7 mouse cellular contexts compared by ENCODE assay signal in genomic region chr19:55251383-55252124, GRCm38 (mm10). TPM values are rescaled to one million over a fixed set of nuclear protein-coding genes. Genes with fewer than 3 reads are reported as not detected.
DNase-seq lines count a peak whose midpoint lies in the region; ATAC-seq and TF ChIP-seq lines count a peak whose summit lies in the region.

TSS of gene Acsl5 (plus strand) at chr19:55251938.

- no peaks in the 10 kb centered on the region for H3K27me3 ChIP-seq in spleen, adult 2 months (ENCODE audit: control insufficient read depth, insufficient read depth, low read length)
- H3K27me3 ChIP-seq in hindbrain, embryonic 15.5 days: no peaks in the 10 kb centered on the region
- H3K27me3 ChIP-seq in limb, embryonic 14.5 days (ENCODE audit: control insufficient read depth, insufficient read depth, low read length): no peaks in the 10 kb centered on the region
- no peaks in the 10 kb centered on the region for H3K27me3 ChIP-seq in stomach, embryonic 16.5 days (ENCODE audit: control insufficient read depth, insufficient read depth, low read length)

- H3K4me1 ChIP-seq in spleen, adult 2 months (ENCODE audit: control insufficient read depth, insufficient read depth, insufficient read length): peaks cover 3% of the 10 kb centered on the region; the same call in 1 of the 2 replicates
- H3K4me1 ChIP-seq in embryonic fibroblast, embryonic 13.5 days (ENCODE audit: control insufficient read depth, insufficient read depth, low read length): no peaks in the 10 kb centered on the region
- H3K4me1 ChIP-seq in hindbrain, embryonic 15.5 days (replicated peaks): peaks cover 20% of the 10 kb centered on the region
- 0 out of 2 replicates have a peak, but pooled peaks cover 5% of the 10 kb centered on the region for H3K4me1 ChIP-seq in limb, embryonic 14.5 days (ENCODE audit: control insufficient read depth, insufficient read depth, low read length)
- H3K4me1 ChIP-seq in stomach, embryonic 16.5 days (ENCODE audit: control insufficient read depth, insufficient read depth, low read length): peaks cover 3% of the 10 kb centered on the region; the same call in 1 of the 2 replicates

- no peaks in the 10 kb centered on the region for H3K36me3 ChIP-seq in spleen, adult 2 months (ENCODE audit: control insufficient read depth, insufficient read depth, low read length)
- no peaks in the 10 kb centered on the region for H3K36me3 ChIP-seq in hindbrain, embryonic 15.5 days
- no peaks in the 10 kb centered on the region for H3K36me3 ChIP-seq in limb, embryonic 14.5 days (ENCODE audit: control insufficient read depth, insufficient read depth, low read length)
- no peaks in the 10 kb centered on the region for H3K36me3 ChIP-seq in stomach, embryonic 16.5 days (ENCODE audit: control insufficient read depth, insufficient read depth, low read length)

- ATAC-seq in hindbrain, embryonic 15.5 days (ENCODE audit: low FRiP score, low read depth): no peak
- no peak for ATAC-seq in limb, embryonic 14.5 days (ENCODE audit: low FRiP score, low read depth)
- ATAC-seq in stomach, embryonic 16.5 days (ENCODE audit: insufficient read depth, low FRiP score): no peak

- H3K4me2 ChIP-seq in hindbrain, embryonic 15.5 days: no peak within 1 kb of the TSS
- H3K4me2 ChIP-seq in limb, embryonic 14.5 days (replicated peaks; ENCODE audit: low read depth, low read length, severe bottlenecking): no peak within 1 kb of the TSS
- H3K4me2 ChIP-seq in stomach, embryonic 16.5 days (ENCODE audit: low read depth, low read length): 0 out of 2 replicates have a peak within 1 kb of the TSS, but pooled peaks have one; percentile 91

- no peaks in the 10 kb centered on the region for H3K9me3 ChIP-seq in hindbrain, embryonic 15.5 days
- no peaks in the 10 kb centered on the region for H3K9me3 ChIP-seq in limb, embryonic 14.5 days (ENCODE audit: control insufficient read depth, low read length)
- no peaks in the 10 kb centered on the region for H3K9me3 ChIP-seq in stomach, embryonic 16.5 days (replicated peaks; ENCODE audit: control insufficient read depth, low read length)

- H3K4me3 ChIP-seq in spleen, adult 2 months (ENCODE audit: extremely low read depth, insufficient read depth, insufficient read length): no peak within 1 kb of the TSS
- H3K4me3 ChIP-seq in embryonic fibroblast, embryonic 13.5 days (ENCODE audit: insufficient read depth, low read length): no peak within 1 kb of the TSS
- H3K4me3 ChIP-seq in hindbrain, embryonic 15.5 days: no peak within 1 kb of the TSS
- no peak within 1 kb of the TSS for H3K4me3 ChIP-seq in limb, embryonic 14.5 days (replicated peaks; ENCODE audit: low read length)
- no peak within 1 kb of the TSS for H3K4me3 ChIP-seq in stomach, embryonic 16.5 days (replicated peaks; ENCODE audit: low read length)

- WGBS in spleen, adult 2 months: 81% methylated on average over 9 of the region's 9 CpGs
- WGBS in hindbrain, embryonic 15.5 days: 97% methylated on average over 9 of the region's 9 CpGs
- WGBS in limb, embryonic 14.5 days: 92% methylated on average over 9 of the region's 9 CpGs
- WGBS in stomach, embryonic 16.5 days: 89% methylated on average over 9 of the region's 9 CpGs

- H3K27ac ChIP-seq in spleen, adult 2 months (ENCODE audit: insufficient read depth, low read length): no peak within 1 kb of the TSS
- H3K27ac ChIP-seq in embryonic fibroblast, embryonic 13.5 days (ENCODE audit: insufficient read depth, low read length): no peak within 1 kb of the TSS
- H3K27ac ChIP-seq in hindbrain, embryonic 15.5 days (replicated peaks): no peak within 1 kb of the TSS
- no peak within 1 kb of the TSS for H3K27ac ChIP-seq in limb, embryonic 14.5 days (replicated peaks; ENCODE audit: low read depth, low read length)
- no peak within 1 kb of the TSS for H3K27ac ChIP-seq in stomach, embryonic 16.5 days (ENCODE audit: low read length)

- no peak within 1 kb of the TSS for H3K9ac ChIP-seq in hindbrain, embryonic 15.5 days
- H3K9ac ChIP-seq in limb, embryonic 14.5 days (ENCODE audit: low read depth, low read length, severe bottlenecking): no peak within 1 kb of the TSS
- no peak within 1 kb of the TSS for H3K9ac ChIP-seq in stomach, embryonic 16.5 days (ENCODE audit: low read length)

- TF ChIP-seq POLR2A in spleen, adult 2 months (IDR thresholded peaks at IDR 0.05; ENCODE audit: low read depth, low read length): no peak
- TF ChIP-seq POLR2A in embryonic fibroblast, embryonic 13.5 days (IDR thresholded peaks at IDR 0.05; ENCODE audit: low read depth, low read length): no peak
- TF ChIP-seq POLR2A in limb, embryonic 14.5 days (IDR thresholded peaks at IDR 0.05; ENCODE audit: borderline replicate concordance, extremely low read depth, insufficient read depth, insufficient read length): no peak

- DNase-seq in spleen, adult 2 months (ENCODE audit: low read depth in 1 of 2, low spot score in 2 of 2): no peak
- DNase-seq in spleen, adult 12 weeks (ENCODE audit: low spot score): no peak
- no peak for DNase-seq in limb, embryonic 14.5 days (ENCODE audit: low spot score)
- no peak for DNase-seq in cerebellum, adult 18-20 months

- no peak for TF ChIP-seq CTCF in spleen, adult 2 months (IDR thresholded peaks at IDR 0.05; ENCODE audit: extremely low read depth, insufficient read depth, insufficient read length, insufficient replicate concordance)
- TF ChIP-seq CTCF in embryonic fibroblast, embryonic 13.5 days (IDR thresholded peaks at IDR 0.05; ENCODE audit: borderline replicate concordance, insufficient read depth, low read length): no peak

RNA-seq across cellular contexts. Expression of gene Acsl5, which starts in this region (rescaled TPM):
- 9.3 and 10.5 TPM in 2 replicates for polyA plus RNA-seq in spleen, adult 2 months (2012; rRNA removed)
- 46.9 and 61.0 TPM in 2 replicates for polyA plus RNA-seq in embryonic fibroblast, embryonic 13.5 days (2011; ENCODE audit: insufficient read length, low read depth, missing spikeins)
- 18.7 and 20.2 TPM in 2 replicates for polyA plus RNA-seq in hindbrain, embryonic 15.5 days (2015; fragmentation: Nextera tagmentation; extraction: Ambion mirVana)
- 8.5 and 13.6 TPM in 2 replicates for polyA plus RNA-seq in limb, embryonic 14.5 days (2012; rRNA removed)
- 32.1 and 42.8 TPM in 2 replicates for polyA plus RNA-seq in limb, embryonic 14.5 days (2014; fragmentation: Nextera tagmentation; extraction: Ambion mirVana)
- polyA plus RNA-seq in stomach, embryonic 16.5 days (2015; fragmentation: Nextera tagmentation; extraction: Ambion mirVana): 145 and 151 TPM in 2 replicates
